Mouse (Mus musculus) heart, embryonic 11.5 days (tissue): Measurements from ENCODE around the gene Nmrk2. TPM values are rescaled to one million over a fixed set of nuclear protein-coding genes. Genes with fewer than 3 reads are reported as not detected.

Source experiments
- ATAC-seq: fragments of 200-750 bp; cut with Nextera tagmentation; replicated peaks from 2 replicates; pipeline ENCODE4 v1.8.0; 2017; ENCODE audit warnings: moderate library complexity; ENCODE audit not compliant: insufficient number of reproducible peaks, low FRiP score, low TSS enrichment
- H3K27ac ChIP-seq: fragments of 300-500 bp; sonication (generic); 2 replicates; pipeline ENCODE4 v1.5.1; 2014; ENCODE audit warnings: mild to moderate bottlenecking, low read depth, low read length
- H3K27me3 ChIP-seq: fragments of 300-500 bp; sonication (generic); 2 replicates; pipeline ENCODE4 v1.6.1; 2014; ENCODE audit warnings: mild to moderate bottlenecking, low read length, mixed read lengths; ENCODE audit not compliant: control insufficient read depth, insufficient read depth
- H3K36me3 ChIP-seq: fragments of 300-500 bp; sonication (generic); 2 replicates; pipeline ENCODE4 v1.6.1; 2014; ENCODE audit warnings: mild to moderate bottlenecking, low read length, moderate library complexity, mixed read lengths; ENCODE audit not compliant: control insufficient read depth, insufficient read depth
- H3K4me1 ChIP-seq: fragments of 300-500 bp; sonication (generic); 2 replicates; pipeline ENCODE4 v1.6.1; 2014; ENCODE audit warnings: low read length; ENCODE audit not compliant: control insufficient read depth, insufficient read depth
- H3K4me2 ChIP-seq: fragments of 300-500 bp; sonication (generic); 2 replicates; pipeline ENCODE4 v1.6.1; 2014; ENCODE audit warnings: mild to moderate bottlenecking, moderate library complexity
- H3K4me3 ChIP-seq: fragments of 300-500 bp; sonication (generic); 2 replicates; pipeline ENCODE4 v1.5.1; 2014; ENCODE audit warnings: low read depth, low read length
- H3K9ac ChIP-seq: fragments of 300-500 bp; sonication (generic); 2 replicates; pipeline ENCODE4 v1.6.1; 2014; ENCODE audit warnings: mild to moderate bottlenecking, low read depth, low read length, moderate library complexity
- H3K9me3 ChIP-seq: fragments of 300-500 bp; sonication (generic); replicated peaks from 2 replicates; pipeline ENCODE4 v1.6.1; 2016; ENCODE audit warnings: low read length; ENCODE audit not compliant: control insufficient read depth
- WGBS: fragments of 180-500 bp; shearing (Covaris S2); extraction: QIAGEN DNeasy Blood & Tissue Kit; methylation state at CpG from one replicate; pipeline ENCODE4 v1.1.7; 2014; ENCODE audit not compliant: insufficient replicate concordance; 5-methylcytosine and 5-hydroxymethylcytosine counted together
- polyA plus RNA-seq: library from polyadenylated mRNA; unstranded; fragments of >200 nt; fragmentation: Nextera tagmentation; extraction: Ambion mirVana; gene quantifications from 2 replicates; pipeline ENCODE4 v1.2.1, GENCODE M21; 2014

Nmrk2 gene
- polyA plus RNA-seq, 1 experiment from 2014 or later = 3.6 TPM

DNA sequence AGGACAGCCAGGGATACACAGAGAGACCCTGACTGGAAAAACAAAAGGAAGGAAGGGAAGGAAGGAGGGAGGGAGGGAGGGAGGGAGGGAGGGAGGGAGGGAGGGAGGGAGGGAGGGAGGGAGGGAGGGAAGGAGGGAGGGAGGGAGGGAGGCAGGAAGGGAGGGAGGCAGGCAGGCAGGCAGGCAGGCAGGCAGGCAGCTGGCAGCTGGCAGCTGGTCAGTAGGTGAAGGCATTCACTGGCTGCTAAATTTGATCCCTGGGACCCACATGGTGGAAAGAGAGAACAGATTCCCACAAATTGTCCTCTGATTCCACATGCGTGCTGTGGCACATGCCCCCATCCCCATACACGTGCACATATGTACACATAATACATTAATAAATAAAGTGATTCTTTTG is 36.8 kb upstream of the Nmrk2 start:
- 68% methylated on average over 2 of the region's 2 CpGs for WGBS

GRCm38 (mm10) chr10:81236471-81237268 is 34.8 kb upstream of the Nmrk2 start:
- ATAC-seq = no peak
- H3K9me3 ChIP-seq = no peaks in the 10 kb centered on the region
- H3K27me3 ChIP-seq = peaks cover 40% of the 10 kb centered on the region

More for the DNA sequence above, 36.8 kb upstream of the Nmrk2 start:
- ATAC-seq = no peak
- no peak overlapping the region for H3K4me2 ChIP-seq
- H3K9ac ChIP-seq = no peak overlapping the region
- H3K27ac ChIP-seq = no peak overlapping the region
- no peak overlapping the region for H3K4me3 ChIP-seq
- peaks cover 55% of the 10 kb centered on the region for H3K27me3 ChIP-seq
- no peaks in the 10 kb centered on the region for H3K36me3 ChIP-seq
- peaks cover 5% of the 10 kb centered on the region for H3K4me1 ChIP-seq
- no peaks in the 10 kb centered on the region for H3K9me3 ChIP-seq

DNA sequence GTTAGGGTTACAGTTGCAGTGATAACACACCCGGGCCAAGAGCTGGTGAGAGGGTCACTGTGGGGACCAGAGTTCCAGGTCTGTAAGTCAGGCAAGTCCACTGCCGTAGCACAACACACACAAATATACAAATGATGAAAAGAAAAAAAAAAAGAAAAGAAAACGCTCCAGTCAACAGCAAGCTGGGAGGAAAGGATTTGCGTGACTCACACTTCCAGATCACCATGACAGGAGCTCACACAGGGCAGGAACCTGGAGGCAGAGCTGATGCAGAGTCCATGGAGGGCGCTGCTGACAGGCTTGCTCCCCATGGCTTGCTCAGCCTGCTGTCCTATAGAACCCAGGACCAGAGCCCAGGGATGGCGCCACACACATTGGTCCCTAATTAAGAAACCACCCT is 32.4 kb upstream of the Nmrk2 start:
- Histone ChIP-seq H3K4me2 (no peak overlapping the region), H3K27me3 (peaks cover 41% of the 10 kb centered on the region), H3K27ac (no peak overlapping the region), H3K4me3 (no peak overlapping the region), H3K9me3 (no peaks in the 10 kb centered on the region), H3K4me1 (peaks cover 13% of the 10 kb centered on the region; the same call in 1 of the 2 replicates), H3K36me3 (no peaks in the 10 kb centered on the region), H3K9ac (no peak overlapping the region)
- no peak for ATAC-seq
- WGBS = 64% methylated on average over 6 of the region's 6 CpGs

More at GRCm38 (mm10) chr10:81236471-81237268, 34.8 kb upstream of the Nmrk2 start:
- Histone ChIP-seq H3K36me3 (no peaks in the 10 kb centered on the region), H3K4me1 (peaks cover 8% of the 10 kb centered on the region), H3K9ac (no peak overlapping the region), H3K27ac (no peak overlapping the region), H3K4me3 (no peak overlapping the region), H3K4me2 (no peak overlapping the region)
- WGBS = 79% methylated on average over 12 of the region's 12 CpGs

- WGBS = 0% methylated on average over 21 of the region's 28 CpGs
- Histone ChIP-seq H3K4me1 (peaks cover 13% of the 10 kb centered on the region; the same call in 1 of the 2 replicates), H3K27me3 (peaks cover 36% of the 10 kb centered on the region), H3K27ac (peak overlapping the region; percentile 31), H3K9ac (peak overlapping the region; percentile 82), H3K4me3 (peak overlapping the region; percentile 79), H3K9me3 (no peaks in the 10 kb centered on the region), H3K36me3 (no peaks in the 10 kb centered on the region), H3K4me2 (peak overlapping the region; percentile 64)
- ATAC-seq = peak; percentile 67
These were observed 31.4 kb upstream of the Nmrk2 start for GRCm38 (mm10) chr10:81233226-81233585.

GRCm38 (mm10) chr10:81232580-81233225 is 30.9 kb upstream of the Nmrk2 start, which contains the start of gene Zfr2:
TSS of gene Zfr2 (plus strand) at chr10:81233155.
- peak; percentile 82 for ATAC-seq
- Histone ChIP-seq H3K4me3 (peak within 1 kb of the TSS; percentile 79), H3K27me3 (peaks cover 31% of the 10 kb centered on the region), H3K36me3 (no peaks in the 10 kb centered on the region), H3K27ac (peak within 1 kb of the TSS; percentile 31), H3K4me1 (peaks cover 13% of the 10 kb centered on the region; the same call in 1 of the 2 replicates), H3K9me3 (no peaks in the 10 kb centered on the region), H3K9ac (peak within 1 kb of the TSS; percentile 82), H3K4me2 (peak within 1 kb of the TSS; percentile 64)
- 8% methylated on average over 24 of the region's 29 CpGs for WGBS

DNA sequence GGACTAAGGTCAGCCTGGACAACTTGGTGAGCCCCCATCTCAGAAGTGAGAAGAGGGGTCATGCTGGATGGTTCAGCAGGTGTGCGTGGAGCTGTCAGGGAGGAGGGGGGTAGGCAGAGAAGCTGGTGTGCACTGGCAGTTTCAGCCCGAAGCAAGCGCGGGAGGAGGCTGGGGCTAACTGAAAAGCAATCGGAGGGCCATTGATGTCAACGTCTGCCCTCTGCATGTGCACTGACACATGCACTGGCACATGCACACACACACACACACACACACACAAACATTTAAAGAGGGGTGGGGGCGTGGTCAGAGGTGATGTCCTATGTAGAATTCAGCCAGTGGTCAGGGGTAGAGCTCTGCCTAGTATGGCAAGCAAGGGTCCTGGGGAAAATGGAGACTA is 29.6 kb upstream of the Nmrk2 start:
- Histone ChIP-seq H3K27ac (no peak overlapping the region), H3K4me1 (peaks cover 13% of the 10 kb centered on the region; the same call in 1 of the 2 replicates), H3K27me3 (peaks cover 27% of the 10 kb centered on the region), H3K4me3 (no peak overlapping the region), H3K9ac (no peak overlapping the region), H3K36me3 (no peaks in the 10 kb centered on the region), H3K4me2 (no peak overlapping the region), H3K9me3 (no peaks in the 10 kb centered on the region)
- WGBS = 51% methylated on average over 7 of the region's 7 CpGs
- ATAC-seq = no peak

DNA sequence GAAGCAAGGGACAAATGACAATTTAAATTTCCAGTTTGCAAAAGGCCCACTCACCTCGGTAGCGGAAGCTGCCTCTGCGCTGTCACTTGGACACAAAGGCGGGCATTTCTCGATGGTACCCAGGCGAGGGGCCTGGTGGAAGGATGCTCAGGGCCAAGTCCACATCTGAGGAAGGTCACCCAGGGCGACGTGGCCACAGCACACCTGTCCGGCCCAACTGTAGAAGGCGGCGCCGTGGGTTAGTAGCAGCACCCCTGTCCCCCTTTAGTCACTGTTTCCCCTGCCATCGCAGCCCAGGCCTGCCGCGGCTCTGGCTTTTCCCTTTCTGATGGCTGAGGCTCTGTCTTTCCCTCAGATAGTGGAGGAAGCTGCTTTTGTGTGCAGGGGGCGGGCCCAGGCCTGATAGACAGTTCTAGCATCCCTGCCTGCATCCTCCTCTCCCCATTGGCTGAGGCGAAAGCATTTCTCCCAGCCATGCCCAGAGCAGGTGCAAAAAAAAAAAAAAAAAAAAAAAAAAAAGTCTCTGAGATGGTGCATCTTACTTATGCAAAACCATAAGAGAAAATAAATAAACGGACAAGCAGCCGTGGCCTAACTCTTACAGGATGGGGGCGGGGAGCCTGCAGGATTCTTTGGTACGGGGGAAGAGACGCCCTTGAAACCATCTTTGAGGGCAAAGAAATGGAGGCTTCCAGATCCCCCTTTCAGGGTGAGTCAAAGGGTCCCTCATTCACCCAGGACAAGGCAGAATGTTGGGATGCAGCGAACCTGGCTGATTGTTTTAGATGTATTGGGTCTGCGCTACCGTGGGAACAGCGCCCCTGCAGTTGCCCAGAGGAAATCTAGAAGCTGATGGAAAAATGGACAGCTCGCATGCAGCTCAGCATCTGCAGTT is 28.8 kb upstream of the Nmrk2 start, which contains the start of gene Atcay:
Gene Atcay (minus strand): TSS at position 396 of the 895 bp plus-strand sequence.
- H3K9me3 ChIP-seq = no peaks in the 10 kb centered on the region
- no peak within 1 kb of the TSS for H3K27ac ChIP-seq
- H3K4me3 ChIP-seq = peak within 1 kb of the TSS; percentile 16
- H3K4me2 ChIP-seq = peak within 1 kb of the TSS; percentile 56
- peaks cover 27% of the 10 kb centered on the region for H3K27me3 ChIP-seq
- peak within 1 kb of the TSS; percentile 34; the same call in 1 of the 2 replicates for H3K9ac ChIP-seq
- 17% methylated on average over 27 of the region's 27 CpGs for WGBS
- H3K4me1 ChIP-seq = peaks cover 13% of the 10 kb centered on the region; the same call in 1 of the 2 replicates
- H3K36me3 ChIP-seq = no peaks in the 10 kb centered on the region
- no peak for ATAC-seq
